Mouse (Mus musculus) forebrain, postnatal 0 days (tissue): ENCODE measurements around the gene Rtkn. TPM values are rescaled to one million over a fixed set of nuclear protein-coding genes. Genes with fewer than 3 reads are reported as not detected.
A peak's percentile ranks its signal among the peaks of the same experiment; 100 is the strongest.

Experiments
- ATAC-seq: fragments of 200-750 bp; cut with Nextera tagmentation; 2 replicates; pipeline ENCODE4 v1.8.0; 2017; ENCODE audit warnings: mild to moderate bottlenecking, moderate library complexity
- DNase-seq: peaks from one replicate; pipeline ENCODE4 v3.0.0-alpha.2; 2015
- H3K27ac ChIP-seq: fragments of 300-500 bp; sonication (generic); 2 replicates; pipeline ENCODE4 v1.5.1; 2014; ENCODE audit warnings: low read depth, mild to moderate bottlenecking, antibody characterized with exemption, low read length, moderate library complexity, mixed read lengths
- H3K27me3 ChIP-seq: fragments of 300-500 bp; sonication (generic); 2 replicates; pipeline ENCODE4 v1.6.1; 2014; ENCODE audit warnings: mild to moderate bottlenecking, low read length, mixed read lengths; ENCODE audit not compliant: insufficient read depth
- H3K36me3 ChIP-seq: fragments of 300-500 bp; sonication (generic); 2 replicates; pipeline ENCODE4 v1.6.1; 2014; ENCODE audit warnings: mild to moderate bottlenecking, moderate library complexity; ENCODE audit not compliant: insufficient read depth
- H3K4me1 ChIP-seq: fragments of 300-500 bp; sonication (generic); 2 replicates; pipeline ENCODE4 v1.6.1; 2014; ENCODE audit warnings: antibody characterized with exemption; ENCODE audit not compliant: insufficient read depth
- H3K4me2 ChIP-seq: fragments of 300-500 bp; sonication (generic); 2 replicates; pipeline ENCODE4 v1.6.1; 2014; ENCODE audit warnings: low read depth, mild to moderate bottlenecking, moderate library complexity
- H3K4me3 ChIP-seq: fragments of 300-500 bp; sonication (generic); 2 replicates; pipeline ENCODE4 v1.5.1; 2014; ENCODE audit warnings: low read depth, low read length, mixed read lengths
- H3K9ac ChIP-seq: fragments of 300-500 bp; sonication (generic); 2 replicates; pipeline ENCODE4 v1.6.1; 2014; ENCODE audit warnings: mild to moderate bottlenecking
- H3K9me3 ChIP-seq: fragments of 300-500 bp; sonication (generic); 2 replicates; pipeline ENCODE4 v1.6.1; 2016; ENCODE audit warnings: low read length
- CTCF ChIP-seq: sonication (generic); IDR thresholded peaks from 2 replicates; pipeline ENCODE4 v1.5.1; 2016; ENCODE audit warnings: antibody characterized with exemption, control low read depth, low read depth
- WGBS: fragments of 180-500 bp; shearing (Covaris S2); extraction: QIAGEN DNeasy Blood & Tissue Kit; methylation state at CpG from one replicate; pipeline ENCODE4 v1.1.7; 2014; 5-methylcytosine and 5-hydroxymethylcytosine counted together
- polyA plus RNA-seq: library from polyadenylated mRNA; unstranded; fragments of >200 nt; fragmentation: Nextera tagmentation; extraction: Ambion mirVana; gene quantifications from 2 replicates; pipeline ENCODE4 v1.2.1, GENCODE M21; 2015
- total RNA-seq: library from RNA; depleted of rRNA; stranded (reverse); fragments of >200 nt; gene quantifications from 2 replicates; pipeline ENCODE4 v1.2.3, GENCODE M21; 2014

The Rtkn gene
- total and polyA plus RNA-seq, 2 experiments from 2014 or later, result 8.1 to 19.4 TPM

GRCm38 (mm10) chr6:83098411-83098810 is 36.9 kb upstream of the Rtkn start:
- Histone ChIP-seq H3K27me3 (no peaks in the 10 kb centered on the region), H3K9ac (no peak overlapping the region), H3K4me1 (peaks cover 8% of the 10 kb centered on the region; the same call in 1 of the 2 replicates), H3K4me3 (no peak overlapping the region), H3K9me3 (no peaks in the 10 kb centered on the region), H3K27ac (no peak overlapping the region), H3K36me3 (no peaks in the 10 kb centered on the region), H3K4me2 (no peak overlapping the region)
- ATAC-seq (no peak), DNase-seq (no peak)
- WGBS, result 78% methylated on average over 2 of the region's 2 CpGs
- no peak for TF ChIP-seq CTCF

- under 1% methylated on average over 25 of the region's 25 CpGs for WGBS
- TF ChIP-seq CTCF, result peak; percentile 81
- peak; percentile 90 for DNase-seq
- H3K27me3 ChIP-seq, result no peaks in the 10 kb centered on the region
- peak; percentile 85 for ATAC-seq
- no peaks in the 10 kb centered on the region for H3K9me3 ChIP-seq
- H3K4me3 ChIP-seq, result peak within 1 kb of the TSS; percentile 66
- H3K4me2 ChIP-seq, result peak within 1 kb of the TSS; percentile 99
- H3K36me3 ChIP-seq, result no peaks in the 10 kb centered on the region; the same call in 1 of the 2 replicates
- H3K4me1 ChIP-seq, result peaks cover 8% of the 10 kb centered on the region; the same call in 1 of the 2 replicates
- H3K9ac ChIP-seq, result peak within 1 kb of the TSS; percentile 76
- H3K27ac ChIP-seq, result peak within 1 kb of the TSS; percentile 82
These were observed 34.0 kb upstream of the Rtkn start, which contains the start of the genes Ccdc142 and Gm42688 for GRCm38 (mm10) chr6:83101316-83101687. Gene Ccdc142, plus strand, starts transcription at chr6:83101601. Gene Gm42688, plus strand, starts transcription at chr6:83101617.

- H3K9ac ChIP-seq, result peak overlapping the region; percentile 76
- no peaks in the 10 kb centered on the region for H3K9me3 ChIP-seq
- peak; percentile 74 for DNase-seq
- TF ChIP-seq CTCF, result peak; percentile 70
- 7% methylated on average over 74 of the region's 74 CpGs for WGBS
- H3K4me1 ChIP-seq, result peaks cover 8% of the 10 kb centered on the region; the same call in 1 of the 2 replicates
- H3K4me3 ChIP-seq, result peak overlapping the region; percentile 66
- H3K4me2 ChIP-seq, result peak overlapping the region; percentile 99
- no peaks in the 10 kb centered on the region for H3K27me3 ChIP-seq
- no peaks in the 10 kb centered on the region; the same call in 1 of the 2 replicates for H3K36me3 ChIP-seq
- peak; percentile 70 for ATAC-seq
- peak overlapping the region; percentile 82 for H3K27ac ChIP-seq
These were observed 33.3 kb upstream of the Rtkn start for GRCm38 (mm10) chr6:83101688-83102556.

DNA sequence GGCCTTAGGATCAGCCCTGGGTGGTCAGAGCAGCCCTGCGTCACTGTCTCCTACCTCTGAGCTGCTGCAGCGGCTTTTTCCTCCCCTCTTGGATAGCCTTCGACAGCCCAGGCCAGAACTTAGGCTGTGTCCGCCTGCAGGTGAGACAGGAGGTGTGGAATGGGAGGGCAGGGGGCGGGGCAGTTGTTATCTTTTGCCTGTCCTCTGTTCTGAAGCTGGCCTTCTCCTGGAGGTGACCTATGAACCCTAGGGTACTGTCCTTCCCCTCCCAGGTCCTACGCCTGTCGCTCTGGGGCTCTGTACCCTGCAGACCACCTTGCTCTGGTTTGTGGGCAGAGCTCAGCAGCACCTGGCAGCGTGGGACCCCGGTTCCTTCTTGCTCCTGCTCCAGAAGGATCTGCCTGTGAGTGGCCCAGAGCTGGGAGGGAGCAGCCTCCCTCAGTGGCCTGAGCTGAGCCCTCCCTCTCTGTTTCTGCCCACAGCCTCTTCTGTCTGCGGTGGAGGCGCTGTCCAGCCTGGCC is 32.1 kb upstream of the Rtkn start:
- DNase-seq, result no peak
- no peaks in the 10 kb centered on the region for H3K9me3 ChIP-seq
- no peak for TF ChIP-seq CTCF
- no peaks in the 10 kb centered on the region for H3K27me3 ChIP-seq
- ATAC-seq, result no peak
- H3K27ac ChIP-seq, result peak overlapping the region; percentile 35; the same call in 1 of the 2 replicates
- H3K9ac ChIP-seq, result peak overlapping the region; percentile 76
- H3K36me3 ChIP-seq, result no peaks in the 10 kb centered on the region; the same call in 1 of the 2 replicates
- H3K4me1 ChIP-seq, result peaks cover 12% of the 10 kb centered on the region; the same call in 1 of the 2 replicates
- 50% methylated on average over 11 of the region's 11 CpGs for WGBS
- peak overlapping the region; percentile 99 for H3K4me2 ChIP-seq
- peak overlapping the region; percentile 66 for H3K4me3 ChIP-seq

- peak; percentile 65 for ATAC-seq
- WGBS, result 36% methylated on average over 4 of the region's 4 CpGs
These were observed 31.1 kb upstream of the Rtkn start for GRCm38 (mm10) chr6:83104158-83104557.

GRCm38 (mm10) chr6:83107566-83108400 is 27.5 kb upstream of the Rtkn start:
- peak overlapping the region; percentile 88; the same call in 1 of the 2 replicates for H3K27ac ChIP-seq
- ATAC-seq, result no peak

More at GRCm38 (mm10) chr6:83104158-83104557, 31.1 kb upstream of the Rtkn start:
- no peak overlapping the region for H3K4me3 ChIP-seq
- no peaks in the 10 kb centered on the region for H3K9me3 ChIP-seq
- peaks cover 17% of the 10 kb centered on the region; the same call in 1 of the 2 replicates for H3K4me1 ChIP-seq
- H3K27ac ChIP-seq, result no peak overlapping the region
- no peaks in the 10 kb centered on the region; the same call in 1 of the 2 replicates for H3K36me3 ChIP-seq
- no peak overlapping the region for H3K4me2 ChIP-seq
- peak; percentile 73 for DNase-seq
- no peak for TF ChIP-seq CTCF
- H3K9ac ChIP-seq, result no peak overlapping the region
- H3K27me3 ChIP-seq, result no peaks in the 10 kb centered on the region

More at GRCm38 (mm10) chr6:83107566-83108400, 27.5 kb upstream of the Rtkn start:
- peak overlapping the region; percentile 89; the same call in 1 of the 2 replicates for H3K9ac ChIP-seq
- peaks cover 12% of the 10 kb centered on the region; the same call in 1 of the 2 replicates for H3K4me1 ChIP-seq
- no peaks in the 10 kb centered on the region for H3K9me3 ChIP-seq
- peak overlapping the region; percentile 80; the same call in 1 of the 2 replicates for H3K4me3 ChIP-seq
- H3K4me2 ChIP-seq, result peak overlapping the region; percentile 90
- WGBS, result 36% methylated on average over 13 of the region's 13 CpGs
- H3K36me3 ChIP-seq, result no peaks in the 10 kb centered on the region; the same call in 1 of the 2 replicates
- TF ChIP-seq CTCF, result peak; percentile 75
- peak; percentile 54 for DNase-seq
- H3K27me3 ChIP-seq, result no peaks in the 10 kb centered on the region
